Mouse (Mus musculus) megakaryocyte, embryonic 14.5 days (primary cell): ENCODE data around the gene Ugt2a1.

Experiments used
- FLI1 ChIP-seq: IDR thresholded peaks from 2 replicates; pipeline ENCODE4 v1.6.1; 2012; ENCODE audit warnings: low read length, inconsistent platforms, mixed read lengths
- GATA1 ChIP-seq: IDR thresholded peaks from 3 replicates; pipeline ENCODE4 v1.6.1; 2012; ENCODE audit warnings: mixed read lengths, low read length, inconsistent platforms, borderline replicate concordance

DNA sequence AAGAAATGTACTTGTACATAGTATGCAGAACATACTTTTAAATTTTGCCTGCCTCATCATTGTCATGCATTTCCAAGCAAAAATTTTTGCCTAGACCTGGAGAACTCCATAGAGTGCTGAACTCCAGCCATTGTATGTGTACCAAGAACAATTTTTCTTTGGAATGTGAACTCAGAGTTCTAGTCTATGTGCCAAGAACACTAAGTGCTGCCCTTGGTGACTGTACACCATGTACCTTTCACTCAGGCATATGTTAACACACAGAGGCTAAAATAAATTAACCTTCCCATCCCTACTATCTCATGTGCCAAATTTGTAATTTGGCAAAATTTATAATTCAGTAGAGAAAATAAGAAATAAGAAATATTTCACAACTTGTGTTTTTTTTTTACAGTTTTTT lies 8.3 kb upstream of the Ugt2a1 start:
- TF ChIP-seq FLI1 (no peak), GATA1 (no peak)
